Mouse (Mus musculus): ENCODE results near the gene Atp23. TPM values are rescaled to one million over a fixed set of nuclear protein-coding genes. Genes with fewer than 3 reads are reported as not detected.

The Atp23 gene
- 1 to 10 TPM; 6.7 to 8.1 TPM for total RNA-seq (2023)

GRCm38 (mm10) chr10:126900821-126901487 lies at the start of gene Atp23:
TSS of gene Atp23 (minus strand) at chr10:126901355.

Other genes starting within 250 kb of the Atp23 start
- gene Ctdsp2, start 77.4 kb upstream of the Atp23 start, total RNA-seq (2023) = 10 to 100 TPM; 94.7 to 97.8 TPM
- gene Avil, start 99.4 kb upstream of the Atp23 start, total RNA-seq (2023) = 1 to 10 TPM; 2.1 to 2.2 TPM
- 10 to 100 TPM; 18.8 to 20.9 TPM for gene Tsfm, start 129.5 kb upstream of the Atp23 start, total RNA-seq (2023)
- gene Mettl1, start 140.1 kb upstream of the Atp23 start, total RNA-seq (2023) = 10 to 100 TPM; 23.4 to 26.8 TPM
- under 1 TPM in 1 of 2 experiments, not detected in 1; 0.21 TPM for gene Eef1akmt3, start 140.2 kb upstream of the Atp23 start, total RNA-seq (2023)
- gene Cyp27b1, start 146.9 kb upstream of the Atp23 start, total RNA-seq (2023) = 1 to 10 TPM in 1 of 2 experiments, under 1 TPM in 1; 0.80 to 2.0 TPM
- 1 to 10 TPM; 5.4 to 5.7 TPM for gene March9, start 158.8 kb upstream of the Atp23 start, total RNA-seq (2023)
- gene Cdk4, start 162.2 kb upstream of the Atp23 start, total RNA-seq (2023) = 100 to 1,000 TPM; 143 to 156 TPM
- 10 to 100 TPM; 10.3 to 13.2 TPM for gene Tspan31, start 168.9 kb upstream of the Atp23 start, total RNA-seq (2023)
- 100 to 1,000 TPM; 166 to 167 TPM for gene Agap2, start 173.9 kb upstream of the Atp23 start, total RNA-seq (2023)
- 100 to 1,000 TPM in 1 of 2 experiments, 10 to 100 TPM in 1; 98.4 to 100 TPM for gene Os9, start 219.8 kb upstream of the Atp23 start, total RNA-seq (2023)